Mouse (Mus musculus) bone marrow, adult 2 months (tissue): Measurements from ENCODE around the gene Spryd3. TPM values are rescaled to one million over a fixed set of nuclear protein-coding genes. Genes with fewer than 3 reads are reported as not detected.

Source experiments
- H3K27ac ChIP-seq: fragments of 200-500 bp; 2 replicates; pipeline ENCODE4 v1.5.1; 2012; ENCODE audit warnings: low read depth, mild to moderate bottlenecking, control low read depth, inconsistent platforms, low read length; ENCODE audit not compliant: control insufficient read depth, poor library complexity, insufficient read depth
- H3K4me1 ChIP-seq: fragments of 200-500 bp; 2 replicates; pipeline ENCODE4 v1.6.1; 2011; ENCODE audit warnings: low read length; ENCODE audit not compliant: control insufficient read depth, insufficient read depth
- H3K4me3 ChIP-seq: fragments of 200-500 bp; replicated peaks from 2 replicates; pipeline ENCODE3; 2011; ENCODE audit warnings: mild to moderate bottlenecking, low read depth, low read length, control low read depth; ENCODE audit not compliant: control insufficient read depth
- CTCF ChIP-seq: fragments of 200-500 bp; IDR thresholded peaks from 2 replicates; pipeline ENCODE4 v1.5.1; 2011; ENCODE audit warnings: low read length, control low read depth; ENCODE audit not compliant: control insufficient read depth, insufficient read depth
- POLR2A ChIP-seq: fragments of 200-500 bp; IDR thresholded peaks from 2 replicates; pipeline ENCODE4 v1.6.1; 2011; ENCODE audit warnings: low read depth, mild to moderate bottlenecking, control low read depth, low read length, borderline replicate concordance; ENCODE audit not compliant: control insufficient read depth
- WGBS: fragments of 180-500 bp; shearing (Covaris S2); methylation state at CpG from one replicate; pipeline ENCODE4 v1.1.7; 2018; 5-methylcytosine and 5-hydroxymethylcytosine counted together
- polyA plus RNA-seq: library from polyadenylated mRNA; stranded (reverse); fragments of >200 nt; gene quantifications from 2 replicates; pipeline ENCODE4 v1.2.4, GENCODE M21; 2011; ENCODE audit warnings: low replicate concordance; ENCODE audit not compliant: missing spikeins, insufficient read depth, insufficient read length

The Spryd3 gene
- polyA plus RNA-seq, 1 experiment: 23.0 TPM

GRCm38 (mm10) chr15:102142914-102143912 lies 7.2 kb upstream of the Spryd3 start:
- no peak overlapping the region for H3K4me3 ChIP-seq
- H3K27ac ChIP-seq: no peak overlapping the region
- TF ChIP-seq POLR2A (no peak), CTCF (no peak)
- 61% methylated on average over 23 of the region's 23 CpGs for WGBS
- H3K4me1 ChIP-seq: peaks cover 1% of the 10 kb centered on the region; the same call in 1 of the 2 replicates

GRCm38 (mm10) chr15:102141120-102141519 lies 5.1 kb upstream of the Spryd3 start:
- H3K27ac ChIP-seq: no peak overlapping the region
- 76% methylated on average over 5 of the region's 5 CpGs for WGBS
- TF ChIP-seq CTCF (no peak), POLR2A (no peak)
- no peak overlapping the region for H3K4me3 ChIP-seq
- peaks cover 1% of the 10 kb centered on the region; the same call in 1 of the 2 replicates for H3K4me1 ChIP-seq

GRCm38 (mm10) chr15:102135522-102136128 lies 409 bp downstream of the Spryd3 start:
- Histone ChIP-seq H3K27ac (peak overlapping the region; percentile 57), H3K4me1 (no peaks in the 10 kb centered on the region; the same call in 1 of the 2 replicates), H3K4me3 (peak overlapping the region; percentile 86)
- 1% methylated on average over 35 of the region's 35 CpGs for WGBS
- TF ChIP-seq POLR2A: no peak

GRCm38 (mm10) chr15:102134709-102135108 lies 1.3 kb downstream of the Spryd3 start:
- H3K27ac ChIP-seq: no peak overlapping the region
- no peak overlapping the region for H3K4me3 ChIP-seq
- no peak for TF ChIP-seq POLR2A
- TF ChIP-seq CTCF: no peak
- no peaks in the 10 kb centered on the region; the same call in 1 of the 2 replicates for H3K4me1 ChIP-seq
- WGBS: 92% methylated on average over 2 of the region's 2 CpGs

GRCm38 (mm10) chr15:102133314-102133713 lies 2.7 kb downstream of the Spryd3 start:
- Histone ChIP-seq H3K4me3 (no peak overlapping the region), H3K27ac (no peak overlapping the region), H3K4me1 (no peaks in the 10 kb centered on the region; the same call in 1 of the 2 replicates)
- TF ChIP-seq POLR2A: no peak
- TF ChIP-seq CTCF: no peak
- WGBS: 94% methylated on average over 9 of the region's 9 CpGs

- WGBS: 64% methylated on average over 2 of the region's 2 CpGs
- TF ChIP-seq POLR2A (no peak), CTCF (no peak)
- no peak overlapping the region for H3K4me3 ChIP-seq
These were observed 9.7 kb downstream of the Spryd3 start for GRCm38 (mm10) chr15:102126303-102126702.

GRCm38 (mm10) chr15:102120530-102120929 lies 15.5 kb downstream of the Spryd3 start:
- TF ChIP-seq CTCF: no peak
- no peak for TF ChIP-seq POLR2A
- WGBS: 86% methylated on average over 5 of the region's 5 CpGs
- H3K4me1 ChIP-seq: no peaks in the 10 kb centered on the region
- no peak overlapping the region for H3K27ac ChIP-seq
- no peak overlapping the region for H3K4me3 ChIP-seq

More at GRCm38 (mm10) chr15:102126303-102126702, 9.7 kb downstream of the Spryd3 start:
- Histone ChIP-seq H3K27ac (no peak overlapping the region), H3K4me1 (no peaks in the 10 kb centered on the region)

GRCm38 (mm10) chr15:102119831-102120170 lies 16.2 kb downstream of the Spryd3 start:
- no peak for TF ChIP-seq POLR2A
- no peak for TF ChIP-seq CTCF
- Histone ChIP-seq H3K27ac (no peak overlapping the region), H3K4me3 (no peak overlapping the region), H3K4me1 (no peaks in the 10 kb centered on the region)
- 84% methylated on average over 2 of the region's 2 CpGs for WGBS
